Mouse (Mus musculus) lung, embryonic 14.5 days (tissue): Measurements from ENCODE around the gene Slc13a1. TPM values are rescaled to one million over a fixed set of nuclear protein-coding genes. Genes with fewer than 3 reads are reported as not detected.

Experiments
- ATAC-seq: fragments of 200-750 bp; cut with Nextera tagmentation; 2 replicates; pipeline ENCODE4 v1.8.0; 2017; ENCODE audit warnings: mild to moderate bottlenecking, moderate TSS enrichment, moderate library complexity; ENCODE audit not compliant: insufficient read depth
- DNase-seq: peaks from one replicate; pipeline ENCODE4 v3.0.0-alpha.2; 2015
- H3K27ac ChIP-seq: fragments of 300-500 bp; sonication (generic); 2 replicates; pipeline ENCODE4 v1.5.1; 2014; ENCODE audit warnings: low read depth, mild to moderate bottlenecking, moderate library complexity
- H3K27me3 ChIP-seq: fragments of 300-500 bp; sonication (generic); 2 replicates; pipeline ENCODE4 v1.6.1; 2014; ENCODE audit warnings: low read length, control low read depth; ENCODE audit not compliant: insufficient read depth
- H3K36me3 ChIP-seq: fragments of 300-500 bp; sonication (generic); 2 replicates; pipeline ENCODE4 v1.6.1; 2014; ENCODE audit warnings: control low read depth; ENCODE audit not compliant: insufficient read depth
- H3K4me1 ChIP-seq: fragments of 300-500 bp; sonication (generic); 2 replicates; pipeline ENCODE4 v1.6.1; 2014; ENCODE audit warnings: antibody characterized with exemption, control low read depth; ENCODE audit not compliant: insufficient read depth
- H3K4me2 ChIP-seq: fragments of 300-500 bp; sonication (generic); 2 replicates; pipeline ENCODE4 v1.6.1; 2014; ENCODE audit warnings: mild to moderate bottlenecking
- H3K4me3 ChIP-seq: fragments of 300-500 bp; sonication (generic); 2 replicates; pipeline ENCODE4 v1.5.1; 2014; ENCODE audit warnings: low read depth, low read length
- H3K9ac ChIP-seq: fragments of 300-500 bp; sonication (generic); 2 replicates; pipeline ENCODE4 v1.6.1; 2014
- H3K9me3 ChIP-seq: fragments of 300-500 bp; sonication (generic); 2 replicates; pipeline ENCODE4 v1.6.1; 2016; ENCODE audit warnings: low read depth, low read length, control low read depth
- CTCF ChIP-seq: IDR thresholded peaks from 2 replicates; pipeline ENCODE4 v1.5.1; 2016; ENCODE audit warnings: antibody characterized with exemption, low read depth
- WGBS: fragments of 180-500 bp; shearing (Covaris S2); extraction: QIAGEN DNeasy Blood & Tissue Kit; methylation state at CpG from one replicate; pipeline ENCODE4 v1.1.7; 2014; 5-methylcytosine and 5-hydroxymethylcytosine counted together
- microRNA-seq: library from miRNA; unstranded; fragments of <30 nt; microRNA quantifications from one replicate; pipeline ENCODE4, GENCODE M21; 2016; ENCODE audit warnings: borderline number of aligned reads
- polyA plus RNA-seq: library from polyadenylated mRNA; unstranded; fragments of >200 nt; fragmentation: Nextera tagmentation; extraction: Ambion mirVana; gene quantifications from 2 replicates; pipeline ENCODE4 v1.2.1, GENCODE M21; 2014

Gene Slc13a1
- polyA plus RNA-seq, 1 experiment from 2014 or later = not detected

GRCm38 (mm10) chr6:24076089-24076488, 91.8 kb downstream of the Slc13a1 start:
- TF ChIP-seq CTCF = no peak
- H3K9ac ChIP-seq = no peak overlapping the region
- H3K4me3 ChIP-seq = no peak overlapping the region
- DNase-seq (no peak), ATAC-seq (no peak)
- H3K4me1 ChIP-seq = no peaks in the 10 kb centered on the region
- no peak overlapping the region for H3K27ac ChIP-seq
- no peak overlapping the region for H3K4me2 ChIP-seq
- no peaks in the 10 kb centered on the region for H3K27me3 ChIP-seq
- 52% methylated on average over 2 of the region's 2 CpGs for WGBS
- no peaks in the 10 kb centered on the region for H3K36me3 ChIP-seq
- no peaks in the 10 kb centered on the region for H3K9me3 ChIP-seq

- no peaks in the 10 kb centered on the region for H3K27me3 ChIP-seq
- H3K4me1 ChIP-seq = no peaks in the 10 kb centered on the region
- no peak overlapping the region for H3K27ac ChIP-seq
- no peaks in the 10 kb centered on the region for H3K9me3 ChIP-seq
- no peak overlapping the region for H3K9ac ChIP-seq
- H3K4me2 ChIP-seq = no peak overlapping the region
- no peaks in the 10 kb centered on the region for H3K36me3 ChIP-seq
- H3K4me3 ChIP-seq = no peak overlapping the region
- DNase-seq = no peak
- WGBS = 68% methylated on average over 4 of the region's 4 CpGs
- TF ChIP-seq CTCF = no peak
- ATAC-seq = no peak
Observed at GRCm38 (mm10) chr6:24072804-24073203, 95.1 kb downstream of the Slc13a1 start.

- no peak for TF ChIP-seq CTCF
- no peak overlapping the region for H3K4me2 ChIP-seq
- no peak overlapping the region for H3K9ac ChIP-seq
- DNase-seq (no peak), ATAC-seq (no peak)
- H3K36me3 ChIP-seq = no peaks in the 10 kb centered on the region
- H3K4me3 ChIP-seq = no peak overlapping the region
- no peaks in the 10 kb centered on the region for H3K9me3 ChIP-seq
- no peak overlapping the region for H3K27ac ChIP-seq
- H3K27me3 ChIP-seq = no peaks in the 10 kb centered on the region
- 78% methylated on average over 3 of the region's 3 CpGs for WGBS
- H3K4me1 ChIP-seq = no peaks in the 10 kb centered on the region
Observed at GRCm38 (mm10) chr6:24059754-24060153, 108.1 kb downstream of the Slc13a1 start.

GRCm38 (mm10) chr6:24055086-24055485, 112.8 kb downstream of the Slc13a1 start:
- H3K4me2 ChIP-seq = no peak overlapping the region
- H3K9me3 ChIP-seq = no peaks in the 10 kb centered on the region
- H3K27me3 ChIP-seq = no peaks in the 10 kb centered on the region
- H3K9ac ChIP-seq = no peak overlapping the region
- no peaks in the 10 kb centered on the region for H3K4me1 ChIP-seq
- no peaks in the 10 kb centered on the region for H3K36me3 ChIP-seq
- no peak overlapping the region for H3K4me3 ChIP-seq
- no peak for DNase-seq
- no peak for ATAC-seq
- H3K27ac ChIP-seq = no peak overlapping the region
- no peak for TF ChIP-seq CTCF
- 88% methylated on average over 4 of the region's 4 CpGs for WGBS

GRCm38 (mm10) chr6:24054086-24054710, 113.7 kb downstream of the Slc13a1 start:
- no peak for ATAC-seq
- H3K27me3 ChIP-seq = no peaks in the 10 kb centered on the region
- H3K9ac ChIP-seq = no peak overlapping the region
- no peak overlapping the region for H3K4me3 ChIP-seq
- DNase-seq = no peak
- H3K36me3 ChIP-seq = no peaks in the 10 kb centered on the region
- H3K4me2 ChIP-seq = no peak overlapping the region
- 84% methylated on average over 9 of the region's 9 CpGs for WGBS
- H3K27ac ChIP-seq = no peak overlapping the region
- no peak for TF ChIP-seq CTCF
- no peaks in the 10 kb centered on the region for H3K4me1 ChIP-seq
- no peaks in the 10 kb centered on the region for H3K9me3 ChIP-seq

- Histone ChIP-seq H3K4me1 (no peaks in the 10 kb centered on the region), H3K27me3 (no peaks in the 10 kb centered on the region), H3K9me3 (no peaks in the 10 kb centered on the region), H3K9ac (no peak overlapping the region), H3K4me2 (0 out of 2 replicates have a peak overlapping the region, but pooled peaks have one; percentile 5), H3K4me3 (no peak overlapping the region), H3K27ac (0 out of 2 replicates have a peak overlapping the region, but pooled peaks have one; percentile 46), H3K36me3 (no peaks in the 10 kb centered on the region)
- ATAC-seq (peak; percentile 85), DNase-seq (peak; percentile 76)
- TF ChIP-seq CTCF = no peak
- 19% methylated on average over 7 of the region's 7 CpGs for WGBS
Observed at GRCm38 (mm10) chr6:24047014-24047770, 120.7 kb downstream of the Slc13a1 start.

- Histone ChIP-seq H3K9ac (no peak overlapping the region), H3K4me2 (no peak overlapping the region), H3K4me1 (no peaks in the 10 kb centered on the region), H3K4me3 (no peak overlapping the region), H3K27ac (no peak overlapping the region), H3K27me3 (no peaks in the 10 kb centered on the region), H3K36me3 (no peaks in the 10 kb centered on the region), H3K9me3 (no peaks in the 10 kb centered on the region)
- no peak for ATAC-seq
- no peak for DNase-seq
- TF ChIP-seq CTCF = no peak
Observed at GRCm38 (mm10) chr6:24043496-24043895, 124.4 kb downstream of the Slc13a1 start.

Small RNAs within 50 kb of the gene (microRNA-seq; reads per million reads assigned to microRNA genes)
- not detected for gene Gm26386

Other genes starting within 250 kb of the Slc13a1 start
- gene Tas2r118, start 198.0 kb downstream of the Slc13a1 start, polyA plus RNA-seq = not detected in 2 replicates